Mouse (Mus musculus): Measurements from ENCODE around the gene Nme8.

The Nme8 gene

GRCm38 (mm10) chr13:19640203-19640851 lies 57.3 kb downstream of the Nme8 start:
- no peak for DNase-seq

GRCm38 (mm10) chr13:19636131-19636530 lies 61.5 kb downstream of the Nme8 start:
- no peak for DNase-seq

- DNase-seq, result no peak
Measured at GRCm38 (mm10) chr13:19630768-19631709, 66.6 kb downstream of the Nme8 start.

DNA sequence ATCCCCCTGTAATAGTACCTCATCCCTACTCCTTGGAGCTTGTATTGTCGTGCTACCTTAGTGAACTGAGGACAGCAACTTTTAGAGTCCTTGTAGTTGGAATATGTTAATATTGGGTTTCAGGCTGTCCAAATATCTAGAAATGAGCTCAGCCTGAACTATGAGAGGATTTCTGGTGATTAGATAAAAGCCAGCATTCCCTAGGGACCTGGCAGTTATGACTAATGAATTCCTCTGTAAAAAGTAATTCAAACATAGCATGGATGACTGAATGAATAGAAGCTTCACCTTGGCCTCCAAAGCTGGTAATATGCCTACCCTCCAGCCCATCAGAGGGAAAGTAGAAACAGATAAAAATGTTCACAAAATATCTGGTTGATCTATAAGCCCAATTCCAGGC lies 71.1 kb downstream of the Nme8 start:
- no peak for DNase-seq

GRCm38 (mm10) chr13:19624632-19625320 lies 72.8 kb downstream of the Nme8 start:
- DNase-seq, result no peak

GRCm38 (mm10) chr13:19623228-19623905 lies 74.2 kb downstream of the Nme8 start:
- no peak for DNase-seq

- DNase-seq, result peak; percentile 30
Measured at GRCm38 (mm10) chr13:19622573-19623227, 74.9 kb downstream of the Nme8 start, which contains the start of gene Sfrp4. Sfrp4 (plus strand) TSS chr13:19623104.

DNA sequence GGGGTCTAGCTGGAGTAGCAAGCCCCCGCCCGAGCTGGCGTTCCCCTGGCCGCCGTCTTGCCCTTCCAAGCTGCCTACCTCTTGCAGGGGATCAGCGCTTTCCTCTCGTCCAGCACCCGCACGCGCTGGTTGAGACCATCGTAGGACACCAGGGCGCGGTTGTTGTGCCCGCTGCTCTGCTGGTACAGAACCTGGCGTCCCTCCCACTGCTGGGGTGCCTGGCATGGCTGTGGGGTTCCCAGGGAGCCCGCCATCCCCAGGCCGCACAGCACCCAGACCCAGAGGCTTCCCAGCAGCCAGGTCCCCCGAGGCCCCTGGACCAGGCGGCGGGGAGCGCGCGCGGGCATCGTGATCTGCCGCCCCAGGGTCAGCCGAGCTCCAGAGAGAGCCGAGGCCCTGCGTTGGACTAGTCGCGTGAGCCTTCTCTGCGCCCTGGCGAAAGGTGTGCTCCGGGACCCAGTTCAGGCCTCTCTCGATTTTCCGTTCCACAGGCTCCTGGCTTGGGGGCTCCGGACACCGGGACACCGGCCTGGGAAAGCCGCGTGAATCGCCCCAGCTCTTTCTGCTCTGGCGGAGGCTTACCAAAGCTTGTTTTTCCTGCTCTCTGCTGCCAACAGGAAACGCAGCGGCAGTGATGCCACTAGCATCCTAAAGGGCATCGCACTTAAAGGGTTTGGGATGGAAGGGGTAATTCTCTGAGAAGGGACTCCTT lies 78.2 kb downstream of the Nme8 start, which contains the start of gene Epdr1:
TSS of gene Epdr1 (minus strand) at position 712 of the 712 bp plus-strand sequence.
- peak; percentile 63 for DNase-seq

DNA sequence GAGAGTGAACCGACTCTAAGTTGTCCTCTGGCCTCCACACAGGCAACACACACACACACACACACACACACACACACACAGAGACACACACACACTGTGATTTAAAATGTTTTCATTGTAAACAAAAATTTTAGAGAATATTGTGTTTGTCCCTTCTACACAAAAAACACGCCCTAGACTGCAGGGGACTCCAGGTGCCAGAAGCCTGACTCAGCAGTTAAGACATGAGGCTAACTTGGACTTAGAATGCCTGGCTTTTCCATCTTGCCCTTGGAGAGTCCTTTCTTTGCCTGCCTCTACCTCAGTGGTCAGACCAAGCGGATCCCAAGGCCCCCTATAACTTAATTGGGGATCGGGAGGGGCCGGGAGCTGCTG lies 78.8 kb downstream of the Nme8 start:
- no peak for DNase-seq

GRCm38 (mm10) chr13:19618081-19618480 lies 79.5 kb downstream of the Nme8 start:
- no peak for DNase-seq

- DNase-seq, result no peak
Measured at GRCm38 (mm10) chr13:19614311-19614710, 83.3 kb downstream of the Nme8 start.

DNA sequence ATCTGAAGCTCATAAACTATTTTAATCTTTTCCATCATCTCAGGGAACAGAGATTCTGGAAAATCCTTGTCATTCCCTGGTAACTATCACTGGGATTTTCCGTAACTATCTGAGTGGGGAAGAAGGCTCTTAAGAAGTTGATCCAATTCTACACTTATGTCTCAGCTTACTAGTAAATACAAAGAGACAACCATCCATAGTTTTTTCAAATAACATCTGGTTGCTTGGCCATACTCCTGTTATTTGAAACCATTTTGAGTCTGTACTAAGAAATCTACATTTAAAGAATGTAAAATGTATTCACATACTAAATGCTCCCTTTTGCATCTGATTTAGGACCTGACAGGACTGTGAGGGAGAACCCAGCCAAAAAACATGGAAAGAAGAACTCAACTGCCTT lies 84.2 kb downstream of the Nme8 start:
- DNase-seq, result no peak

DNA sequence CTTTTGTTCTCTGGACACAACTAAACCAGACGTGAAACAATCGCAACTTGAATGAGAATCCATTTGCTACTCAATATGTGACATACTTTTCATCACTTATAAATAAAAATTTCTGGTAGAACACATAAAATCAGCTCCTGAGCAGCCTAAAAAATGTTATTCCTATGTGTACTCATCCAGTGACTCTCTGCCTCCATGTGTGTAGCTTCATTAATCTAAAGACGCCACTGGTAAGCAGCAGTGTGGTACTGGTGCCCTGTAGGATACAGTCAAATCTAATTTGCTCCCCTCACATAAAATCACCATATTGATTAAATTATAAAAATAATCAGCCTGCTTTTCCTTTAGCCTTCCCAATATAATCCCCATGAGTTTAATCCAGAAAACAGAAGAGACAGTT lies 84.6 kb downstream of the Nme8 start:
- no peak for DNase-seq

- no peak for DNase-seq
Measured at GRCm38 (mm10) chr13:19612348-19612747, 85.2 kb downstream of the Nme8 start.

DNA sequence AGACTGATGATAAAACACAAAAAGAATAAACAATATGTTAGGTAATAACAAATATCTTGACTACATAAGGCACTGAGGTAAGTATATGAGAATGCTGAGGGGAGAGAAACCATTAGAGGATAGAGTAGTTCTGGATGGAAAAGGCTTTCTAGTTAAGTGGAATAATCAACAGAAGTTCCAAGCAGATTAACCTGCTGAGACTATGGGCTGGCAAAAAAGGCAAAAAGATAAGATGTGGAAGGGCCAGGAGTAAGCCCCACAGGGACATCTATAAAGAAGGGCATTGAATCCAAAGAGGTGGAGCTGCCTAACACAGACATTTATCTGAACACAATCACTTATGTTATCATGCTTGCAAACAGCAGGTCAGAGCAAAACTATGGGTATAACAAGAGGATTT lies 89.5 kb downstream of the Nme8 start:
- no peak for DNase-seq

DNA sequence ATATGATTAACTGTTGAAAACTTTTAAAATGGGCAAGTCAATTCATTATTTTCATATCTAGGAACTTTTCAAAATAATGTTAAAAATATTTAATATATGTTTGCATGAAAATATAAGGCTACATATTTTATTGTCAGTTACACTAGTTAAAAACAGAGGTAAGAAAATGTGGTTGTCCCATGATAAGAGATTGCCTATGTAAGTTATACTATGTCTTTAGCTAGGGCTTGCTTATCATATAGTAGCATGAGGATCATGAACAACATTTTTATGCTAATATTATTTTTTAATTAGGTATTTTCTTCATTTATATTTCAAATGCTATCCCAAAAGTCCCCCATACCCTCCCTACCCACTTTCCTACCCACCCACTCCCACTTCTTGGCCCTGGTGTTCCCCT lies 92.7 kb downstream of the Nme8 start:
- no peak for DNase-seq

DNA sequence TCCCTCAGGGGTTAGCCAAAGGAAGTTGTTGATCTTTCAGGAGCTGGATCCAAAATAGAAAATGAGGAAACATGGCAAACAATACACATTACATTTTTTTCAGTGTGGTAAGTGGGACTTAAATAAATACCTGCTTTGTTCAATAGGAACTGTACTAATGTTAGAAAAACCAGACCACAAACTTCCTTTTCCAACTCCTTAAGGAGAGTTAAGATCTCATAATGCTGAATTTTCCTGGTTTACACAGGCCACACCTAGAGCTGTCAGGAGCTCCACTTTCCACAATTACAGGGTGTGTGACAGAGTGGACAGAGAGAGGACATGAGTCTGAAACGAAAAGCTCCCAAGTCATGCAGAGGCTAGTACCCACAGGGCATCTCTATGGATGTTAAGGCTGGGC lies 93.9 kb downstream of the Nme8 start:
- DNase-seq, result no peak

DNA sequence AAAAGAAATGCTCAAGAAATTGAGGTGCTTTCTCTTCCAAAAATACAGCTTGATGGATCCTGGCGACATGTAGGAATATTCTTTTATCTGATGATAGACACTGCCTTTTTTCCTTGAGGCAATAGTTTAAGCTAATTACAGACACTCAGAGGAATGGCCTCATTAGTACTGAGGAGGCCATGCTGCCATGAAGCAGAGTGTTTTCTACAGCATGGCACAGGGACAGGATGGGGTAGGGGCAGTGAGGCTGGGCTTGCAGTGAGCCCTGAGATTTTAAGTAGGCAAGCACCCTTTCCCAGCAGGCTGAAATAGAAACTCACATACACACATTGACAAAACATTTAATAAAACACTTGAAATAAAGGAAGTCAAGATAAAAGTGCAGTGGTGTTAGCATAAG lies 95.1 kb downstream of the Nme8 start:
- no peak for DNase-seq

GRCm38 (mm10) chr13:19599242-19599641 lies 98.4 kb downstream of the Nme8 start:
- DNase-seq, result no peak

DNA sequence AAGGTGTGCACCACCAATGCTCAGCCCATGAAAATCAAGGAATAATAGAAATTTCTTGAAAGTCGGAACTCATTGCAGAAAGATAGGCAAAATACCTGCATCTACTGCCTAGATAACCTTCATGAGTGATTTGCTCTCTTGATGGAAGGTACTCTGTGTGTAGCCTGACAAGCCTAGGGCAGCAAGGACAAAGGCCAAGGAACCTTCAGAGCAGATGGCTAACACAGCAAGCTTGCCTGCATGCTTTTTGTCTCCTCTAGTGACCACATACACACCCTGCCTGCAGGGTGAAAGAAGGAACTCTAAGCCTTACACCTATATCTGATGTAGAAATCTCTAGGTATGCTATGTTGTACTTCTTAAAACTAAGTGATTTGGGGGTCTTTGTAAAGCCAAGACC lies 102.5 kb downstream of the Nme8 start:
- DNase-seq, result no peak
